Mouse (Mus musculus): ENCODE results near the gene Sox5. TPM values are rescaled to one million over a fixed set of nuclear protein-coding genes. Genes with fewer than 3 reads are reported as not detected.

Gene Sox5
- polyA plus RNA-seq, 2 experiments from 2014 or later = 0.08 to 0.37 TPM

- ATAC-seq = no peak
Observed at GRCm38 (mm10) chr6:144011880-144012524, 769.8 kb downstream of the Sox5 start.

GRCm38 (mm10) chr6:144010995-144011394 lies 770.8 kb downstream of the Sox5 start:
- ATAC-seq = no peak

- no peak for ATAC-seq
Observed at GRCm38 (mm10) chr6:144010285-144010684, 771.5 kb downstream of the Sox5 start.

GRCm38 (mm10) chr6:144005132-144005531 lies 776.6 kb downstream of the Sox5 start:
- no peak for ATAC-seq

- ATAC-seq = no peak
Observed at GRCm38 (mm10) chr6:143998201-143998600, 783.6 kb downstream of the Sox5 start.

GRCm38 (mm10) chr6:143997616-143998015 lies 784.2 kb downstream of the Sox5 start:
- no peak for ATAC-seq

- ATAC-seq = no peak
Observed at GRCm38 (mm10) chr6:143995046-143995445, 786.7 kb downstream of the Sox5 start.

- ATAC-seq = no peak
Observed at GRCm38 (mm10) chr6:143987548-143987947, 794.2 kb downstream of the Sox5 start.

GRCm38 (mm10) chr6:143980131-143980530 lies 801.6 kb downstream of the Sox5 start:
- no peak for ATAC-seq

GRCm38 (mm10) chr6:143967724-143968400 lies 813.9 kb downstream of the Sox5 start:
- ATAC-seq = no peak

GRCm38 (mm10) chr6:143960487-143960886 lies 821.3 kb downstream of the Sox5 start:
- ATAC-seq = no peak

- no peak for ATAC-seq
Observed at GRCm38 (mm10) chr6:143960081-143960480, 821.7 kb downstream of the Sox5 start.

- ATAC-seq = no peak
Observed at GRCm38 (mm10) chr6:143958372-143958771, 823.4 kb downstream of the Sox5 start.

- peak; percentile 68 for ATAC-seq
Observed at GRCm38 (mm10) chr6:143957063-143957462, 824.7 kb downstream of the Sox5 start.

GRCm38 (mm10) chr6:143948553-143949308 lies 833.0 kb downstream of the Sox5 start:
- ATAC-seq = no peak

- ATAC-seq = no peak
Observed at GRCm38 (mm10) chr6:143948071-143948470, 833.7 kb downstream of the Sox5 start.

- no peak for ATAC-seq
Observed at GRCm38 (mm10) chr6:143943126-143943525, 838.7 kb downstream of the Sox5 start.

GRCm38 (mm10) chr6:143941291-143941785 lies 840.4 kb downstream of the Sox5 start:
- no peak for ATAC-seq

- no peak for ATAC-seq
Observed at GRCm38 (mm10) chr6:143923146-143923545, 858.6 kb downstream of the Sox5 start.

GRCm38 (mm10) chr6:143918405-143918947 lies 863.3 kb downstream of the Sox5 start:
- ATAC-seq = no peak

- ATAC-seq = no peak
Observed at GRCm38 (mm10) chr6:143916152-143916735, 865.5 kb downstream of the Sox5 start.

- ATAC-seq = no peak
Observed at GRCm38 (mm10) chr6:143915686-143916085, 866.1 kb downstream of the Sox5 start.

- ATAC-seq = no peak
Observed at GRCm38 (mm10) chr6:143912316-143912715, 869.5 kb downstream of the Sox5 start.

Data from activated CD4-positive, CD25-positive, alpha-beta regulatory T cell, adult 4 months (primary cell).